Mouse (Mus musculus) liver, postnatal 0 days (tissue): Measurements from ENCODE around the gene Rapgefl1. TPM values are rescaled to one million over a fixed set of nuclear protein-coding genes. Genes with fewer than 3 reads are reported as not detected.

Experiments
- ATAC-seq: fragments of 200-750 bp; cut with Nextera tagmentation; 2 replicates; pipeline ENCODE4 v1.8.0; 2017; ENCODE audit warnings: mild to moderate bottlenecking, moderate library complexity
- DNase-seq: peaks from one replicate; pipeline ENCODE4 v3.0.0-alpha.2; 2016
- H3K27ac ChIP-seq: fragments of 300-500 bp; sonication (generic); 2 replicates; pipeline ENCODE4 v1.5.1; 2014; ENCODE audit warnings: antibody characterized with exemption, moderate library complexity, mild to moderate bottlenecking, low read depth
- H3K27me3 ChIP-seq: fragments of 300-500 bp; sonication (generic); 2 replicates; pipeline ENCODE4 v1.6.1; 2014; ENCODE audit warnings: low read length, control low read depth, mixed read lengths; ENCODE audit not compliant: insufficient read depth
- H3K36me3 ChIP-seq: fragments of 300-500 bp; sonication (generic); replicated peaks from 2 replicates; pipeline ENCODE4 v1.6.1; 2014; ENCODE audit warnings: mild to moderate bottlenecking, control low read depth, low read length, moderate library complexity, mixed read lengths; ENCODE audit not compliant: insufficient read depth
- H3K4me1 ChIP-seq: fragments of 300-500 bp; sonication (generic); 2 replicates; pipeline ENCODE4 v1.6.1; 2014; ENCODE audit warnings: antibody characterized with exemption, mild to moderate bottlenecking, control low read depth; ENCODE audit not compliant: insufficient read depth
- H3K4me2 ChIP-seq: fragments of 300-500 bp; sonication (generic); 2 replicates; pipeline ENCODE4 v1.6.1; 2014; ENCODE audit warnings: low read depth, mild to moderate bottlenecking, low read length, moderate library complexity, mixed read lengths
- H3K4me3 ChIP-seq: fragments of 300-500 bp; sonication (generic); 2 replicates; pipeline ENCODE4 v1.5.1; 2014; ENCODE audit warnings: low read depth, low read length
- H3K9ac ChIP-seq: fragments of 300-500 bp; sonication (generic); replicated peaks from 2 replicates; pipeline ENCODE4 v1.6.1; 2014; ENCODE audit warnings: mild to moderate bottlenecking, moderate library complexity
- H3K9me3 ChIP-seq: fragments of 300-500 bp; sonication (generic); 2 replicates; pipeline ENCODE4 v1.6.1; 2016; ENCODE audit warnings: mild to moderate bottlenecking, control low read depth, low read length, mixed read lengths
- CTCF ChIP-seq: sonication (generic); IDR thresholded peaks from 2 replicates; pipeline ENCODE4 v1.5.1; 2016; ENCODE audit warnings: antibody characterized with exemption, low read depth
- EP300 ChIP-seq: IDR thresholded peaks from 2 replicates; pipeline ENCODE4 v1.6.1; 2016; ENCODE audit warnings: antibody characterized with exemption, low read depth, mild to moderate bottlenecking
- WGBS: fragments of 180-500 bp; shearing (Covaris S2); extraction: QIAGEN DNeasy Blood & Tissue Kit; methylation state at CpG from one replicate; pipeline ENCODE4 v1.1.7; 2014; ENCODE audit not compliant: insufficient replicate concordance; 5-methylcytosine and 5-hydroxymethylcytosine counted together
- polyA plus RNA-seq: library from polyadenylated mRNA; unstranded; fragments of >200 nt; fragmentation: Nextera tagmentation; extraction: Ambion mirVana; gene quantifications from 2 replicates; pipeline ENCODE4 v1.2.1, GENCODE M21; 2015

Rapgefl1 gene
- polyA plus RNA-seq, 1 experiment from 2014 or later, result 0.21 TPM

DNA sequence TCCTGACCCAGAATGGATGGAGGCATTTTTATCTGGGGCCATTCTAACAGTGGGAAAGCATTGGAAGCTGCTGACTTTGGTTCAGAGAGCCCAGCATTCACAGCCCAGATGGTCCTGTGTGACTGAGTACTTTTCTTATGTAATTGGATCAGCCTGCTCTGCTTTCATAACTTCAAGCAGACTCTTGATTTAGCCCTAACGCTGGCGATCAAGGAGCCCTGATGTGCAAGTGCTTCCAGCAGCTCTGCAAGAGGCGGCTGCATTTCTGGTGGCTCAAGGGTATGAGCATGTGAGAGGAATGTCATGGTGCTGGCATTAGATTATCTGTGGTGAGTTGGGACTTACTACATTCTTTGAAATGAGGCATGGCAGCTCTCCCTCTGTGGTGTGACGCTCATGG, 35.5 kb downstream of the Rapgefl1 start:
- ATAC-seq (no peak), DNase-seq (no peak)
- H3K27ac ChIP-seq, result no peak overlapping the region
- no peaks in the 10 kb centered on the region for H3K27me3 ChIP-seq
- peaks cover 23% of the 10 kb centered on the region for H3K36me3 ChIP-seq
- no peak overlapping the region for H3K4me2 ChIP-seq
- TF ChIP-seq EP300 (no peak), CTCF (no peak)
- H3K9ac ChIP-seq, result no peak overlapping the region
- peaks cover 5% of the 10 kb centered on the region; the same call in 1 of the 2 replicates for H3K4me1 ChIP-seq
- H3K4me3 ChIP-seq, result no peak overlapping the region
- H3K9me3 ChIP-seq, result no peaks in the 10 kb centered on the region
- 90% methylated on average over 4 of the region's 4 CpGs for WGBS

DNA sequence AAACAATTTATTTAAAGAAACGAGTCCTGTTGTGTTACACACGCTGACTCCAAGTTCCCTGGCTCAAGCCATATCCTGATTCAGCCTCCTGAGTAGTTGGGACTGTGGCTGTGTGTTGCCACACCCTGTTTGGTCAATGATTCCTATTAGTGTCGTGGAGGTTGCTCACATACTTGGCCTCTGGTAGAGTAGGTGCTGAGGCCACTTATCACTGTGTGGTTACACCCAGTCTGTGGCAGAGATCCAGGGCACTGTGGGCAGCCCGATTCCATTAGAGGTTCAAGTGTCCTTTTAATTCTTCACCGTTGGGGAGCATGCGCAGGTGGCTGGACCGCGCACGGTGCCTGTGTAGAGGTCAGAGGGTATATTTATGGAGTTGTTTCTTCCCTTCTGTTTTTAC, 37.3 kb downstream of the Rapgefl1 start:
- no peaks in the 10 kb centered on the region for H3K27me3 ChIP-seq
- no peak overlapping the region for H3K4me2 ChIP-seq
- DNase-seq (peak; percentile 44), ATAC-seq (peak; percentile 50)
- peaks cover 9% of the 10 kb centered on the region for H3K36me3 ChIP-seq
- H3K9me3 ChIP-seq, result no peaks in the 10 kb centered on the region
- H3K9ac ChIP-seq, result no peak overlapping the region
- no peak overlapping the region for H3K4me3 ChIP-seq
- TF ChIP-seq CTCF, result no peak
- peaks cover 5% of the 10 kb centered on the region; the same call in 1 of the 2 replicates for H3K4me1 ChIP-seq
- WGBS, result 61% methylated on average over 9 of the region's 9 CpGs
- no peak overlapping the region for H3K27ac ChIP-seq

- Histone ChIP-seq H3K27ac (no peak overlapping the region; the same call in 1 of the 2 replicates), H3K9me3 (no peaks in the 10 kb centered on the region), H3K27me3 (no peaks in the 10 kb centered on the region), H3K4me2 (no peak overlapping the region), H3K36me3 (peaks cover 8% of the 10 kb centered on the region; the same call in 1 of the 2 replicates), H3K4me1 (peaks cover 5% of the 10 kb centered on the region; the same call in 1 of the 2 replicates), H3K9ac (no peak overlapping the region), H3K4me3 (no peak overlapping the region)
- 76% methylated on average over 9 of the region's 9 CpGs for WGBS
- DNase-seq (no peak), ATAC-seq (peak; percentile 27; the same call in 1 of the 2 replicates)
- TF ChIP-seq CTCF (no peak), EP300 (no peak)
Measured at GRCm38 (mm10) chr11:98877001-98877400, 40.4 kb downstream of the Rapgefl1 start.

DNA sequence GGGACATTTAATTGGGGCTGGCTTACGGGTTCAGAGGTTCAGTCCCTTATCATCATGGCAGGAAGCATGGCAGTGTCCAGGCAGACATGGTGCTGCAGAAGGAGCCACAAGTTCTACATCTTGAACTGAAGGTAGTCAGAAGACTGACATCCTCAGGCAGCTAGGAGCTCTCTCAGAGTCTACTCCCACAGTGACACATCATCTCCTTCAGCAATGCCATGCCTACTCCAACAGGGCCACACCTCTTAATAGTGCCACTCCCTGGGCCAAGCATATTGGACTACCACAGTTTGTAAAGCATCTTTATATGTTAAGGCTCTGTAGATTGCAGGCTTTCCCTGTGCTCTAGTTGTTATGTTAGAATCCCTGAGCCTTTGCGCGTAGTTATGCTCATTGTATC, 51.1 kb downstream of the Rapgefl1 start:
- ATAC-seq, result no peak
- no peaks in the 10 kb centered on the region for H3K4me1 ChIP-seq
- WGBS, result 90% methylated on average over 3 of the region's 3 CpGs
- H3K27me3 ChIP-seq, result no peaks in the 10 kb centered on the region
- H3K9ac ChIP-seq, result no peak overlapping the region
- no peak for DNase-seq
- no peak overlapping the region for H3K27ac ChIP-seq
- no peak overlapping the region for H3K4me3 ChIP-seq
- no peak overlapping the region for H3K4me2 ChIP-seq
- TF ChIP-seq CTCF, result no peak
- no peak for TF ChIP-seq EP300
- no peaks in the 10 kb centered on the region for H3K9me3 ChIP-seq
- peaks cover 55% of the 10 kb centered on the region for H3K36me3 ChIP-seq

DNA sequence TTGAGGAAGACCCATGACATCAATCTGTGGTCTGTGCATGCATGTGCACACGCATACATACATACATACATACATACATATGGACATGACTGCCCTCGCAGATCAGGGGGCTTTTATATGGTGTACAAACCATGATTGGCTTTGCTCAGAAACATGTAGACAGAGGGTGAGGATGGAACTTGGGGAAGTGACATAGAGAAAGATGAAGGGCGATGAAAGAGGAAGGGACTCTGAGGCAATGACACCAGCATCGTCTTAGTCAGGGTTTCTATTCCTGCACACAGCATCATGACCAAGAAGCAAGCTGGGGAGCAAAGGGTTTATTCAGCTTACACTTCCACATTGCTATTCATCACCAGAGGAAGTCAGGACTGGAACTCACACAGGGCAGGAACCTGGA, 52.5 kb downstream of the Rapgefl1 start:
- ATAC-seq (no peak), DNase-seq (no peak)
- Histone ChIP-seq H3K4me2 (no peak overlapping the region), H3K9me3 (no peaks in the 10 kb centered on the region), H3K4me3 (no peak overlapping the region), H3K36me3 (peaks cover 68% of the 10 kb centered on the region), H3K4me1 (no peaks in the 10 kb centered on the region), H3K9ac (no peak overlapping the region), H3K27me3 (no peaks in the 10 kb centered on the region), H3K27ac (no peak overlapping the region)
- WGBS, result 80% methylated on average over 4 of the region's 4 CpGs
- TF ChIP-seq CTCF (no peak), EP300 (no peak)

DNA sequence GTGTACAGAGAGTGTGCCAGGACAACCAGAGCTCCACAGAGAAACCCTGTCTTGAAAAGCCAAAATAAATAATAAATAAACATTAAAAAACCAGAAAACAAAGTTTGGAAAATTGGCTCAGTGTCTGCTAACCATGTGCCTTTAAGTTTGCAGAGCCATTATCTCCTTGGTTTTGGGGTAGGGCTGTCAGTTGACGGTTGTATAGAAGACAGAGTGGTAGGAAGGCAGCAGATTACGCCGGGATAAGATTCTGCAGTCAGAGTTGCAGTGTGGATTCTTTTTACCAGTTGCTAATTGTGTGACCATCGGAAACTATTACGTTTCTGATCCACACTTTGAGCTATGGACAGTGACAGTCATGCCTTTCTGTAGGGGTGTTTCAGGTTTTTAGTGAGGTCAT, 53.4 kb downstream of the Rapgefl1 start:
- Histone ChIP-seq H3K9me3 (no peaks in the 10 kb centered on the region), H3K4me1 (no peaks in the 10 kb centered on the region), H3K9ac (no peak overlapping the region), H3K4me2 (no peak overlapping the region), H3K36me3 (peaks cover 71% of the 10 kb centered on the region), H3K27me3 (no peaks in the 10 kb centered on the region), H3K27ac (no peak overlapping the region), H3K4me3 (no peak overlapping the region)
- TF ChIP-seq CTCF (no peak), EP300 (no peak)
- no peak for DNase-seq
- ATAC-seq, result no peak
- WGBS, result 73% methylated on average over 5 of the region's 5 CpGs

GRCm38 (mm10) chr11:98892426-98892825, 55.8 kb downstream of the Rapgefl1 start:
- Histone ChIP-seq H3K4me1 (no peaks in the 10 kb centered on the region), H3K4me2 (no peak overlapping the region), H3K27me3 (no peaks in the 10 kb centered on the region), H3K36me3 (peaks cover 67% of the 10 kb centered on the region), H3K9ac (no peak overlapping the region), H3K27ac (no peak overlapping the region), H3K4me3 (no peak overlapping the region), H3K9me3 (no peaks in the 10 kb centered on the region)
- ATAC-seq (no peak), DNase-seq (no peak)
- WGBS, result 69% methylated on average over 5 of the region's 5 CpGs
- TF ChIP-seq CTCF, result no peak
- TF ChIP-seq EP300, result no peak
